Mouse (Mus musculus): ENCODE measurements at regions not wholly inside any gene's neighbourhood (a gene's known extent, or its start where the extent isn't known, plus 50 kb on each side); places are given as distances from the start of the nearest gene placed in this dataset.

GRCm38 (mm10) chr2:106529746-106530145 is 163.3 kb upstream of the Mpped2 start:
- intact Hi-C loops (cut with DNase I): no loop called here

GRCm38 (mm10) chr2:106538329-106538728 is 154.7 kb upstream of the Mpped2 start:
- intact Hi-C loops (cut with DNase I): no loop called here

- intact Hi-C loops (cut with DNase I): no loop called here
Observed at GRCm38 (mm10) chr2:106540176-106540575, 152.9 kb upstream of the Mpped2 start.

- intact Hi-C loops (cut with DNase I): no loop called here
Observed at GRCm38 (mm10) chr2:106547117-106547516, 146.0 kb upstream of the Mpped2 start.

GRCm38 (mm10) chr2:106553666-106554065 is 139.4 kb upstream of the Mpped2 start:
- intact Hi-C loops (cut with DNase I): no loop called here

- intact Hi-C loops (cut with DNase I): no loop called here
Observed at GRCm38 (mm10) chr2:106561571-106562090, 131.4 kb upstream of the Mpped2 start.

GRCm38 (mm10) chr2:106570226-106570625 is 122.8 kb upstream of the Mpped2 start:
- intact Hi-C loops (cut with DNase I): loop anchor here (5.0 kb wide), 1 partner anchor 123 kb away; no protein-coding TSS in a partner anchor

GRCm38 (mm10) chr2:106571346-106571745 is 121.7 kb upstream of the Mpped2 start:
- intact Hi-C loops (cut with DNase I): loop anchor here (5.0 kb wide), 1 partner anchor 124 kb away; no protein-coding TSS in a partner anchor

GRCm38 (mm10) chr2:106571913-106572312 is 121.2 kb upstream of the Mpped2 start:
- intact Hi-C loops (cut with DNase I): loop anchor here (5.0 kb wide), 1 partner anchor 125 kb away; no protein-coding TSS in a partner anchor

- intact Hi-C loops (cut with DNase I): loop anchor here (5.0 kb wide), 2 partner anchors 115 to 145 kb away; partner anchors contain the start of gene Mpped2
Observed at GRCm38 (mm10) chr2:106576746-106577323, 116.2 kb upstream of the Mpped2 start.

GRCm38 (mm10) chr2:106578062-106578461 is 115.0 kb upstream of the Mpped2 start:
- intact Hi-C loops (cut with DNase I): loop anchor here (2.0 to 5.0 kb wide), 3 partner anchors 71 to 146 kb away; partner anchors contain the start of gene Mpped2

- intact Hi-C loops (cut with DNase I): no loop called here
Observed at GRCm38 (mm10) chr2:106580663-106581062, 112.4 kb upstream of the Mpped2 start.

GRCm38 (mm10) chr2:106621251-106621650 is 71.8 kb upstream of the Mpped2 start:
- intact Hi-C loops (cut with DNase I): no loop called here

GRCm38 (mm10) chr2:106622326-106622725 is 70.7 kb upstream of the Mpped2 start:
- intact Hi-C loops (cut with DNase I): no loop called here

GRCm38 (mm10) chr2:106623680-106624079 is 69.4 kb upstream of the Mpped2 start:
- intact Hi-C loops (cut with DNase I): no loop called here

- intact Hi-C loops (cut with DNase I): no loop called here
Observed at GRCm38 (mm10) chr2:106631986-106632385, 61.1 kb upstream of the Mpped2 start.

Measured in adrenal gland (tissue).